Mouse (Mus musculus): ENCODE data around the gene Cbarp.

Gene Cbarp

GRCm38 (mm10) chr10:80121639-80122038 is 19.0 kb downstream of the Cbarp start:
- DNase-seq = no peak

GRCm38 (mm10) chr10:80120146-80120545 is 20.5 kb downstream of the Cbarp start:
- DNase-seq = no peak

GRCm38 (mm10) chr10:80118552-80118951 is 22.1 kb downstream of the Cbarp start:
- no peak for DNase-seq

- no peak for DNase-seq
These were observed 22.9 kb downstream of the Cbarp start for GRCm38 (mm10) chr10:80117736-80118135.

GRCm38 (mm10) chr10:80116927-80117691 is 23.5 kb downstream of the Cbarp start:
- DNase-seq = peak; percentile 64 to 73

GRCm38 (mm10) chr10:80116563-80116926 is 24.1 kb downstream of the Cbarp start:
- peak in 1 of 2 experiments; percentile 39 for DNase-seq

- DNase-seq = no peak
These were observed 24.7 kb downstream of the Cbarp start for GRCm38 (mm10) chr10:80115944-80116335.

GRCm38 (mm10) chr10:80115290-80115943 is 25.2 kb downstream of the Cbarp start, which contains the start of gene Stk11:
Gene Stk11 (plus strand): TSS chr10:80115803.
- DNase-seq = peak; percentile 99 to 100

GRCm38 (mm10) chr10:80114341-80115284 is 26.0 kb downstream of the Cbarp start:
- DNase-seq = peak; percentile 91 to 94

- DNase-seq = no peak
These were observed 33.0 kb downstream of the Cbarp start for GRCm38 (mm10) chr10:80107678-80108077.

- no peak for DNase-seq
These were observed 34.7 kb downstream of the Cbarp start for GRCm38 (mm10) chr10:80105926-80106325.

- DNase-seq = peak; percentile 52 to 59
These were observed 35.2 kb downstream of the Cbarp start, which contains the start of gene Sbno2 for GRCm38 (mm10) chr10:80105460-80105859. Gene Sbno2 (minus strand): TSS chr10:80105571.

GRCm38 (mm10) chr10:80104181-80104580 is 36.5 kb downstream of the Cbarp start:
- DNase-seq = no peak

- DNase-seq = no peak
These were observed 37.6 kb downstream of the Cbarp start for GRCm38 (mm10) chr10:80103032-80103431.

GRCm38 (mm10) chr10:80102216-80102915 is 38.3 kb downstream of the Cbarp start:
- DNase-seq = peak; percentile 94

GRCm38 (mm10) chr10:80100982-80101381 is 39.7 kb downstream of the Cbarp start:
- DNase-seq = peak; percentile 62 to 71

- peak in 1 of 2 experiments; percentile 49 for DNase-seq
These were observed 42.0 kb downstream of the Cbarp start for GRCm38 (mm10) chr10:80098630-80099029.

- peak; percentile 45 to 62 for DNase-seq
These were observed 43.4 kb downstream of the Cbarp start for GRCm38 (mm10) chr10:80097275-80097674.

GRCm38 (mm10) chr10:80095547-80095946 is 45.1 kb downstream of the Cbarp start:
- DNase-seq = peak in 1 of 2 experiments; percentile 60

GRCm38 (mm10) chr10:80094684-80095083 is 46.0 kb downstream of the Cbarp start:
- no peak for DNase-seq

GRCm38 (mm10) chr10:80094085-80094484 is 46.5 kb downstream of the Cbarp start:
- no peak for DNase-seq

- peak in 1 of 2 experiments; percentile 52 for DNase-seq
These were observed 47.9 kb downstream of the Cbarp start for GRCm38 (mm10) chr10:80092690-80093089.
